Mouse (Mus musculus) MEL (cell line): ENCODE measurements around the gene Gsta2.

Experiments used
- BHLHE40 ChIP-seq: IDR thresholded peaks from 2 replicates; pipeline ENCODE4 v1.6.1; 2012; ENCODE audit warnings: low read depth, mild to moderate bottlenecking, inconsistent platforms, low read length, improper control_type of control experiment, borderline replicate concordance
- CHD2 ChIP-seq: IDR thresholded peaks from 2 replicates; pipeline ENCODE4 v1.6.1; 2011; ENCODE audit warnings: low read length, improper control_type of control experiment
- CTCF ChIP-seq, 3 experiments: IDR thresholded peaks in 2 of 3; conservative IDR thresholded peaks in 1 of 3; 2 replicates each; pipeline ENCODE4 v1.5.1; 2011 to 2012; ENCODE audit warnings: low read length in 3 of 3, low read depth in 2 of 3, mild to moderate bottlenecking in 2 of 3, improper control_type of control experiment in 1 of 3, inconsistent platforms in 1 of 3, mixed read lengths in 1 of 3, moderate library complexity in 1 of 3; ENCODE audit not compliant: control insufficient read depth in 1 of 3, insufficient read depth in 1 of 3, poor library complexity in 1 of 3, severe bottlenecking in 1 of 3
- E2F4 ChIP-seq: IDR thresholded peaks from 2 replicates; pipeline ENCODE4 v1.6.1; 2011; ENCODE audit warnings: low read depth, low read length, improper control_type of control experiment, borderline replicate concordance
- ETS1 ChIP-seq: IDR thresholded peaks from 2 replicates; pipeline ENCODE4 v1.6.1; 2012; ENCODE audit warnings: low read depth, mild to moderate bottlenecking, inconsistent platforms, low read length, improper control_type of control experiment, moderate library complexity
- HCFC1 ChIP-seq: IDR thresholded peaks from 2 replicates; pipeline ENCODE4 v1.6.1; 2012; ENCODE audit warnings: low read depth, mild to moderate bottlenecking, inconsistent platforms, low read length, improper control_type of control experiment, moderate library complexity
- MAX ChIP-seq: IDR thresholded peaks from 2 replicates; pipeline ENCODE4 v1.6.1; 2011; ENCODE audit warnings: low read length, improper control_type of control experiment
- MXI1 ChIP-seq: IDR thresholded peaks from 2 replicates; pipeline ENCODE4 v1.6.1; 2011; ENCODE audit warnings: mild to moderate bottlenecking, low read depth, low read length, improper control_type of control experiment
- POLR2A ChIP-seq, 2 experiments: IDR thresholded peaks; 2 replicates each; pipeline ENCODE4 v1.6.1; 2011 to 2012; ENCODE audit warnings: low read length in 2 of 2, mild to moderate bottlenecking in 2 of 2, control low read depth in 1 of 2, improper control_type of control experiment in 1 of 2, low read depth in 1 of 2, moderate library complexity in 1 of 2; ENCODE audit not compliant: control insufficient read depth in 1 of 2, insufficient read depth in 1 of 2, poor library complexity in 1 of 2
- TAL1 ChIP-seq: IDR thresholded peaks from 2 replicates; pipeline ENCODE4 v1.6.1; 2012; ENCODE audit warnings: mild to moderate bottlenecking, inconsistent platforms, low read length, moderate library complexity, mixed read lengths
- USF1 ChIP-seq: IDR thresholded peaks from 2 replicates; pipeline ENCODE4 v1.6.1; 2014; ENCODE audit warnings: low read depth, mild to moderate bottlenecking, inconsistent platforms, low read length, improper control_type of control experiment, moderate library complexity
- ZC3H11A ChIP-seq: IDR thresholded peaks from 2 replicates; pipeline ENCODE4 v1.6.1; 2012; ENCODE audit warnings: low read depth, mild to moderate bottlenecking, inconsistent platforms, low read length, improper control_type of control experiment

DNA sequence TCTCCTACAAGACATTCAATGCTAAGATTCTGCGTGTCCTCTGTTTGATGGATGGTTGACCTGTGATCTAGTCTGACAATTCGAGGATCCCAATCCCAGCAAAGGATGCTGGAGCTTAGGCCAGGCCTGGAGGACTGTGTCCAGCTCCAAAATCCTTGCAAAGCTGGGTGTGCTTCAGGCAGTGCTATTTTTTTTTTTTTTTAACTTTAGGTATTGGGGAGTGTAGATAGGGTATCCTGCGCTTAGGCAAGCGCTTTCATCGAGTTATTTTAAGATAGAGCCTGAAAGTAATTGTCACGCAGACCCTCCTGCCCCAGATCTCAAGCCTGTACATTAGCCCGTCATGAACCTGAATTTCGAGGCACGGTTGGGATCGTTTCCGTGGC lies 39.6 kb upstream of the Gsta2 start:
- TF ChIP-seq CTCF (IDR thresholded peaks at IDR 0.05 in 2 of 3, conservative IDR thresholded peaks at IDR 0.05 in 1 of 3; ENCODE audit: control insufficient read depth in 1 of 3, insufficient read depth in 1 of 3, low read depth in 2 of 3, low read length in 3 of 3, poor library complexity in 1 of 3, severe bottlenecking in 1 of 3), result no peak
- no peak for TF ChIP-seq TAL1
- no peak for TF ChIP-seq HCFC1
- TF ChIP-seq ETS1, result no peak
- no peak for TF ChIP-seq BHLHE40
- no peak; a peak in 1 of 4 replicates for TF ChIP-seq POLR2A (IDR thresholded peaks at IDR 0.05; ENCODE audit: control insufficient read depth in 1 of 2, insufficient read depth in 1 of 2, low read depth in 1 of 2, low read length in 2 of 2, poor library complexity in 1 of 2)
- TF ChIP-seq MXI1, result no peak
- no peak for TF ChIP-seq CHD2
- no peak for TF ChIP-seq USF1
- TF ChIP-seq MAX, result no peak
- no peak for TF ChIP-seq E2F4
- TF ChIP-seq ZC3H11A, result no peak
